Mouse (Mus musculus): ENCODE results near the gene Ski.

Ski gene

DNA sequence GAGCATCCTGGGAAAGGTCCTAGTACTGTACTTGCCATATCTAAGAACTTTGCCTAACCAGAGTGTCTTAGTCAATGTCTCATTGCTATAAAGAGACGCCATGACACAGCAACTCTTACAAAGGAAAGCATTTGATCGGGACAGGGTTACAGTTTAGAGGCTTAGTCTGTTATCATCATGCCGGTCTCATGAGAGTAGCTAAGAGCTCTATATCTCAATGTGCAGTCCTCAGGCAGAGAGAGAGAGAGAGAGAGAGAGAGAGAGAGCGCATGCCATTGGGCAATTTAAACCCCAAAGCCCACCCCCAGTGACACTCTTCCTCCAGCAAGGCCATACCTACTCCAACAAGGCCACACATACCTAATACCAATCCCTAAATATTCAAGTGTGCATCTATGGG lies 114.5 kb downstream of the Ski start:
- no peak for DNase-seq (ENCODE audit: low read depth in 1 of 2, low spot score in 2 of 2)
